In the genomic region with DNA sequence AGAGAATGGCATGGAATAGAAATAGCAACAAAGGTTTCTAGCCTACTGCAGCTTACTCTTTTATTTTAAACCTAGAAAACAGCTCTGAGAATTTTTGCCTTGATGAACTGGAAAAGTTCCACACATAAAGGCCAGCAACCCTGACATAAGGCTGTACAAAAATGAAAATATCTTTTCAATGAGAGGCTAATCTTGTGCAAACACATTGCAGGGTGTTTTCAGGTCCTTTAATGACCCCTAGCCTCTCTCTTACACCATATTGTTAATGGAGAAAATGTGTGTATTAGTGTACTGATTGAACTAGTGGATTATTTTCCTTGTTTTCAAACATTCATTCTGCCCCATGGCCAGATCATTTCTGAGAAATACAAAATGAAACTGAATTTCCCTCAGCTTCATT, we compare ENCODE assay signal across 32 mouse cellular contexts.
"Had no signal": no experiment of that assay in that cellular context is flagged by ENCODE, and none has a peak within 500 bp of the region (broad histone marks: within the 10 kb centered on the region; RNA-seq: fewer than 3 reads in every experiment).

No protein-coding gene starts in this region.

- H3K9me3 ChIP-seq: limb, embryonic 10.5 days; limb, embryonic 12.5 days; limb, embryonic 13.5 days; limb, embryonic 15.5 days; liver, embryonic 12.5 days; liver, embryonic 13.5 days; liver, embryonic 15.5 days; lung, embryonic 15.5 days; megakaryocyte, embryonic 14.5 days; midbrain, embryonic 10.5 days; midbrain, embryonic 12.5 days; midbrain, embryonic 13.5 days; midbrain, embryonic 15.5 days; neural tube, embryonic 12.5 days had no signal

- ATAC-seq: liver, postnatal 0 days; lung, postnatal 0 days; midbrain, embryonic 13.5 days; midbrain, embryonic 15.5 days; midbrain, embryonic 16.5 days had no signal

- H3K4me1 ChIP-seq: limb, embryonic 10.5 days; limb, embryonic 12.5 days; limb, embryonic 13.5 days; limb, embryonic 15.5 days; liver, embryonic 15.5 days; lung, embryonic 15.5 days; midbrain, embryonic 10.5 days; midbrain, embryonic 12.5 days; midbrain, embryonic 13.5 days; midbrain, embryonic 15.5 days; neural tube, embryonic 12.5 days had no signal

- H3K9ac ChIP-seq: limb, embryonic 12.5 days; limb, embryonic 13.5 days; limb, embryonic 15.5 days; liver, embryonic 12.5 days; liver, embryonic 13.5 days; liver, embryonic 14.5 days; liver, embryonic 15.5 days; liver, postnatal 0 days; lung, embryonic 14.5 days; lung, embryonic 15.5 days; midbrain, embryonic 12.5 days; midbrain, embryonic 13.5 days; midbrain, embryonic 15.5 days; neural tube, embryonic 12.5 days had no signal

- H3K4me3 ChIP-seq: limb, embryonic 10.5 days; limb, embryonic 12.5 days; limb, embryonic 13.5 days; limb, embryonic 15.5 days; liver, embryonic 12.5 days; liver, embryonic 13.5 days; liver, embryonic 15.5 days; lung, embryonic 15.5 days; megakaryocyte, embryonic 14.5 days; midbrain, embryonic 10.5 days; midbrain, embryonic 12.5 days; midbrain, embryonic 13.5 days; midbrain, embryonic 15.5 days; myocyte; neural tube, embryonic 12.5 days had no signal

- H3K27me3 ChIP-seq: limb, embryonic 12.5 days; limb, embryonic 13.5 days; limb, embryonic 15.5 days; liver, embryonic 12.5 days; liver, embryonic 13.5 days; liver, embryonic 15.5 days; lung, embryonic 15.5 days; megakaryocyte, embryonic 14.5 days; midbrain, embryonic 12.5 days; midbrain, embryonic 13.5 days; midbrain, embryonic 15.5 days; neural tube, embryonic 12.5 days had no signal

- H3K27ac ChIP-seq: limb, embryonic 10.5 days; limb, embryonic 12.5 days; limb, embryonic 13.5 days; limb, embryonic 15.5 days; liver, embryonic 12.5 days; liver, embryonic 13.5 days; liver, embryonic 14.5 days; liver, embryonic 15.5 days; lung, embryonic 15.5 days; macrophage; midbrain, embryonic 10.5 days; midbrain, embryonic 12.5 days; midbrain, embryonic 13.5 days; midbrain, embryonic 15.5 days; neural tube, embryonic 12.5 days had no signal

- H3K36me3 ChIP-seq: limb, embryonic 10.5 days; limb, embryonic 12.5 days; limb, embryonic 13.5 days; limb, embryonic 15.5 days; liver, embryonic 12.5 days; liver, embryonic 13.5 days; liver, embryonic 15.5 days; lung, embryonic 15.5 days; midbrain, embryonic 10.5 days; midbrain, embryonic 12.5 days; midbrain, embryonic 13.5 days; midbrain, embryonic 15.5 days; neural tube, embryonic 12.5 days had no signal

- DNase-seq: left cerebral cortex, postnatal 4 days; liver; liver, embryonic 13.5 days; liver, postnatal 0 days; lung, adult 18-20 months; lung, adult 2 months; lung, embryonic 14.5 days; lung, postnatal 10 days; lung, postnatal 14 days; lung, postnatal 36 days; lung, postnatal 4 days; midbrain, embryonic 14.5 days had no signal

- H3K4me2 ChIP-seq: limb, embryonic 12.5 days; limb, embryonic 13.5 days; limb, embryonic 15.5 days; liver, embryonic 11.5 days; liver, embryonic 12.5 days; liver, embryonic 13.5 days; liver, embryonic 15.5 days; lung, embryonic 14.5 days; lung, embryonic 15.5 days; midbrain, embryonic 11.5 days; midbrain, embryonic 12.5 days; midbrain, embryonic 13.5 days; midbrain, embryonic 15.5 days; neural tube, embryonic 12.5 days had no signal
